Mouse (Mus musculus) retina, adult 2 months (tissue): ENCODE results near the gene Hmox2.
"Not testable (repeated sequence)": the region's sequence is repeated elsewhere in the genome, so short reads cannot be mapped to it uniquely, and the experiment has no call there.

Source experiments
- DNase-seq: peaks from one replicate; pipeline ENCODE4 v3.0.0-alpha.2; 2012; ENCODE audit warnings: low read depth, low spot score

The Hmox2 gene

DNA sequence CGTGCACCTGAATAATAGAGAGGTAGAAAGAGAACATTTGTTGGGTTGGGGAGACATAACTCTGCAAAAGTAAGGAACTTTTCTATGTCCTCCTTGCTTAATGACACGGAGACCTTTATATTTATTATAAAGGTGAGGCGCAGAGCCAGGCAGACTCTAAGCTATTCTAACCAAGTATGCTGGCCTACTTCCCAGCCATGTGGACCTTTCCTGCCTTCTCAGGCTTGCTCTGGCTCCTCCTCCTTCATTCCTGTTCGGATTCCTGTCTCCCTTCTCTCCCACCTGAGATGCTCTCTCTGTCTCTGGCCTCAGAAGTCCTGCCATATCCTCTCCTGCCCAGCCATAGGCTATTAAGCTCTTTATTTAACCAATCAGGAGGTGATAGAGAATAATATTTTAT lies 895 bp upstream of the Hmox2 start:
- DNase-seq: no peak

DNA sequence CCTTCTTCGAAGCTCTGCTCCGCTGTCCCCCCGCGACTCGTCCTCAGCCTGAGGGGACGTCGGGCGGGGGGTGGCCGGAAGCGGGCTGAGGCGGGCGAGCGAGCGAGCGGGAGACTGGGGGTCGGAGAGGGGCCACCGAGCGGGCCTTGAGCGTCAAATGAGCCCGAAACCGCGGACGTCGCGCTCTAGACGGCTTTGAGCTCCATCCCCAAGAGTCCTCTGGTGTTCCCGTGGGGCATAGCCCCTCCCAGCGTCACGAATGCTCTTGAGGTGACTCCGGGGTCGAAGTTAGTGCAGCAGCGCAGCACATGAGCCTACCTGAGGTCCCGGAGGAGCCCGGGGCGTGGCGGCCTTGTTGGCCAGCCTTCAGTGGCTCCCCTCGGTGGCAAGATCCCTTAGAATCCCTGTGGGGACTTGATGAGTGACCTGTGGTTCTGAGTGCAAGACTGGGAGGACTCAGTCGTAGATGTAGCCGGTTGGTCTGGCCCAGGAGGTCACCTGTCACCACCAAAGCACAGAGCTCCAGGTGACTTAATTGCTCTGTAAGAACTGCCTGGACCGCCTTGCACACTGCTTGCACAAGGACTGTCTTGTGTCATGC lies 467 bp downstream of the Hmox2 start:
- DNase-seq: peak; percentile 18

DNA sequence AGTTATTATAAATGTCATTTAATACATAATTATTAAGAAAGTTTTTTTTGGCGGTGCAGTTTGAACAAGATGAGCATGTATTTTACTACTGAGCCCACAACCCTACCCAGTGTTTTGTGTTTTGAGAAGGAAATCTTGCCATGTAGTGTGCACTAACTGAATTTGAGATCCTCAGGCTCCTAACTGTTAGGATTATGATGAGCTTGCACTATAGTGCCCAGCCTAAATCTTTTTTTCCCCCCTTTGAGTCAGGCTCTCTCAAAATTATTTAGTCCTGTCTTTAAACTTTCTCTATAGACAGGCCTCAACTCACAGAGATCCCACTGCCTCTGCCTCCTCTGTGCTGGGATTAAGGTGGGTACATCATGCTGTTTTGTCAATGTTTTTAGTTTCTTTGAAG lies 1.4 kb downstream of the Hmox2 start:
- no peak for DNase-seq

DNA sequence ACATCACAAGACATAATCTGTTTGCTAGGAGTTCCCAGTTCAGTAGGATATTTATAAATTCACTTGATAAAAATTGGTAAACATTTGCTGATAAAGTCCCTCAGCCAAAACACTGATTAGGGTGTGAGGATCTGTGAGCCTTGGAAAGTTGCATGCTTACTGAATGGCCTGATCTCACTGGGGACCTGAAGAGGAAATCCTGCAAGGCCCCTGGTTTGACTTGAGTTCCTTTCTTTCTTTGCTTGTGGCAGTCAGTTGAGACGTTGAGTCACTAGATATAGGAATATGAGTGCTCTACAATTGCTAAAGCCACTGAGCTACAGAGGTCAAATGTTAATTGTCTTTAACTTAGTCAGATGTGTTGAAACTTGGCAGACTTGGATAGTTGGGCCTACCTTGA lies 1.8 kb downstream of the Hmox2 start:
- no peak for DNase-seq

DNA sequence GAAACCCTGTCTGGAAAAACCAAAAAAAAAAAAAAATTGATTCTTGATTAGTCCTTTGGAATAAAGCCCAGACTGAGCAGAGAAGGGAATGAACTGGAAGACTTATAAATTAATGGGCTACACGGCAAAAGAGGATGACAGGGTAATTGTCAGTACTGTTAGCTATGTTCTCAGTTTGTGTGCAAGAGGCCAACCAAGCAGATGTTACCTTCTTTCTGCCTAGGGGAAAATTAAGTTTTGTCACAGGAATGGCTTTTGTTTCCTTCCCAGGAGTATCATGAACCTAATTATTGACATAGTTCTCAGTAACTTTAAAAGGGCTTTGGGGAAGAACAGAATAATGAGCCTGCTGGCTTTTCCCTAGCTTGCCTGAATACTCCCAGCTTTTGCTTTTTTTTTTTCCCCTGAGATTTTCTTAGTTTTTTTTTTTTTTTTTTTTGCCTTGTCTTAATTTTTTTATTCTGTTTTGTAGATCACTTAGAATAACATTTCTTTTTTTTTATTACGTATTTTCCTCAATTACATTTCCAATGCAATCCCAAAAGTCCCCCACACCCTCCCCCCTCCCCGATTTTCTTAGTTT lies 4.7 kb downstream of the Hmox2 start:
- no peak for DNase-seq

DNA sequence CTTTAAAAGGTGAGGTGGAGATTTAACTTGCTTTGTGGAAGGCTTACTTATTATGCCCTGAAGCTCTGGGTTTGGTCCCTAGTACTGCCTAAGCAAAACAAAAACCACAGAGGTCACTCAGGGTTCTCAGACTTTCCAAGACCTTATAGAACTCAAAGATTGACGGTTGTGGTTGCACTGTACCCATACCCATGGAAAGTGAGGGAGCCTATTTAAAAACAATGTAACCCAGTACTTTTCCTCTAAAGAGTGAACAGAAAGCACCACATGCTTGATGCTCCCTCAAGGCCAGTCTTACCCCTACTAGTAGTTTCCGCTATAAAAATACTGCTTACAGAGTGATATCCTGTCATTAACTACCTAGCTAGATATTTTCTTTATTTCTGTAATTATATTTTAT lies 10.1 kb downstream of the Hmox2 start:
- no peak for DNase-seq

DNA sequence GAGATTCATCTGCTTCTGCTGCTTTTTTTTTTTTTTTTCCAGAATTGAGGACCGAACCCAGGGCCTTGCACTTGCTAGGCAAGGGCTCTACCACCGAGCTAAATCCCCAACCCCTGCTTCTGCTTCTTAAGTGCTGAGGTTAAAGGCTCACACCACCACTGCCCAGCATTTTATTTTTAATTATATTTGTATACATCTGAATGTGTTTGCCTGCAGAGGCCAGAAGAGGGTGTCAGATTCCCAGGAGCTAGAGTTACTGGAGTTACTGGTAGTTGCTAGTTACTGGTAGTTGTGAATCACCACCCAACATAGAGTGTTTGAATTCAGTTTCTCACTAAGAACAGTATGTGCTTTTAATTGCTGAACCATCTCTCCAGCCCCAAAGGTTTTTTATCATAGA lies 13.8 kb downstream of the Hmox2 start:
- no peak for DNase-seq

DNA sequence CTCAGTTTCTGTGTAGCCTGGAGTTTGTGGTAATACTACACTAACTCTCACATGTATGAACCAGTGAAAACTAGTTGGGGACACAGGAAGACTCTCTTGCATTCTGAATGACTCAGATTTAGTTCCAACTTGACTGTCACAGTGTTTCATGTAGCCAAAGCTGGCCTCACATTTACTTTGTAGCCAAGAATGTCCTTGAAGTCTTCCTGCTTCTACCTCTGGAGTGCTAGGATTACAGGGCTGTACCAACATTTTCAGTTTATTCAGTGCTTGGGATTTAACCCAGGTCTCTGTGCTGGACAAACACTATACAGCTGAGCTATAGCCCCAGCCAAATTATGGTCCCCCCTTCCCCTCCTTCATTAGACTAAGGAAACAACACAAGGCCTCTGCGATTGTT lies 16.0 kb downstream of the Hmox2 start:
- no peak for DNase-seq

DNA sequence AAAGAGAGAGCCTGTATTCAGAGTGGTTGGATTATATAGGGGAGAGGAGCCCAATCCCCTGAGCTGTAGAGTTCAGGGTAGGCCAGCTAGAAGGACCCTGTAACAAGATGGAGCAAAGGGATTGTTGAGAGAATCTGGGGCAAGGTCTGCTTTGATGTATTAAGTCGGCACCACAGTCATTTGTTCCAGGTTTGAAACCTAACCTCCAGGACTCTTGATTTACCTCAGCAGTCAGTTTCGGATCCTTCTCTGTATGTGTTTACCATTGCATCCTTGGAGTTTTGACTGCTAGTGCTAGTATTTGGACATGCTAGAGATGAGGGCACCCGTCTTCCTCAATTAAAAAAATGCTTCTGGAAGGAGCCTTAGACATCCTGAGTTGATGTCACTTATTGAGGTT lies 26.0 kb downstream of the Hmox2 start:
- DNase-seq: no peak

DNA sequence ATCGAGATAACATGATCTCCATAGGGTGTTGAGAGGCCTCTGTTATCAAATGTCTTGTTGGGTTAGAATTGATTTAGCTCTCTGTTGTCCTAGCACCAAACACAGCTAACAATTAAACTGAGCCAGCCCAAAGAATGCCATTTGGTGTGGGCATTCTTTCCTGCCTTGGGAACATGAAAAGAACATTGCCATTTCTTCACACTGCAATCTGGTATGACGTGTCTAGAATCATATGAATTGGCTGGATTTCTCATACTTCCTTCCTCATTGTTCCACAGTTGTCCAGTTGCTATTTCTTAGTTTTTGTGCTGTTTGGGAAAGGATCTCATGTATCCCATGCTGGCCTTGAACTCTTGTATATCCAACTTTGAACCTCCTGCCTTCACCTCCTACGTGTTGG lies 27.9 kb downstream of the Hmox2 start:
- DNase-seq: no peak

DNA sequence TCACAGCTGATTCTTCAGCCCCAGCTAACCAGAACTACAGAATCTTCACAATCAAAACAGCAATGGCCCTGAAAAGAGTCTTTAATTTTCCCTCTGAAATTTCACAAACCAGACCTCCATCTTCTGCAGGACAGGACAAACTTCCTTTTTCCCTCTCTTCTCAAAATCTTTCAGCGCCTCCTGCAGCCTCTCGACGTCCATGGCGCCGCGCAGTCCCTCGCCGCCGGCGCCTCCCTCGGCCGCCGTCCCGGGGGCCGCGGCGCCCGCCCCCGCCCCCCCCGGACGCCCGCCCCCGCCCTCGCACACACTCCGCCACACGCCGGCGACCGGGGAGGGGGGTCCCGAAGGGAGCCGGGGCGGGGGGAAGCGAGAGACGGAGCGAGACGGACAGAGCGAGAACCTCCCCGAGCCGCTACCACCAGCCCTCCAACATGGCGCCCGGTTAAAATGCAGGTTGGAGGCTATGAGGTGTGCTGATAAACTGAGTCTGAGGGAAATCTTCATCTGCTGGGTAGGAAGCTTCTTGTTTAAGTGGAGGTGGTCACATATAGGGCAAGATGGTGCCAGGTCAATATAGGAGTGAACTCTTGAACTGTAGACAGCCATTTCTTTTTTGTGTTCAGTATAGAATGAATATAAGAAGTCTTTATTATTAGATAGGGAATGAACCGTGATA lies 30.6 kb downstream of the Hmox2 start:
- DNase-seq: not testable (repeated sequence)

DNA sequence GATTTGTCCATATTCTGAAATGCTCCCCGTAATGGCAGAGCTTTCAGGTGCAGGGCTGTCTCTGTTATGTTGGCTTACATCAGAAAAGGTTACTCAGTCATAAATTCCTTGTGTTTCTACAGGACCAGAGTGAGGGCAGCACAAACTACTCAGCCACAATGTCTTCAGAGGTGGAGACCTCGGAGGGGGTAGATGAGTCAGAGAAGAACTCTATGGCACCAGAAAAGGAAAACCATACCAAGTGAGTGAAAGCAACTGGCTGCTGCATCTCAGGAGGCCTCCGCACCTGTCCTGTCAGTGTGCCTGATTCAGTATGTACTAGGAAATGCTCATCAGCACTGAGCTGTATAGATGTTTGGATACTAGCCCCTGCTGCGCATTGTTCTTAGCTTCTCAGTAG lies 36.3 kb downstream of the Hmox2 start:
- DNase-seq: no peak

DNA sequence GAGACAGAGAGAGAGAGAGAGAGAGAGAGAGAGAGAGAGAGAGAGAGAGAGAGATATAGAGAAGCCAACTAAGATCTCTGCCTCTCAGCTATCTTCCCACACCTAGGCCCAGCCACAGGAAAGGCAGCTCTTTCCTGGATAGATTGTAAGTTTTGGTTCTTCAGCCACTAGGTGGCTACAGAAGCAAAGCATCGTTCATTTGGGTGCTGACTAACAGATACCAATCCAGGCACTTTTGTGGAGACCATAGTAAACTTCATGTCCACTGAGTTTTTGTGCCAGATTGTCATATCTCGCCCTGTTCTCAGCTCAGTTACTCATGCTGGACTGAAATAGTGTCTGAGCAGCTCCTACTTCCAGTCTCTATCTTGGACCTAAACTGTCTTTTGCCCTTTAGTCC lies 37.1 kb downstream of the Hmox2 start:
- no peak for DNase-seq

DNA sequence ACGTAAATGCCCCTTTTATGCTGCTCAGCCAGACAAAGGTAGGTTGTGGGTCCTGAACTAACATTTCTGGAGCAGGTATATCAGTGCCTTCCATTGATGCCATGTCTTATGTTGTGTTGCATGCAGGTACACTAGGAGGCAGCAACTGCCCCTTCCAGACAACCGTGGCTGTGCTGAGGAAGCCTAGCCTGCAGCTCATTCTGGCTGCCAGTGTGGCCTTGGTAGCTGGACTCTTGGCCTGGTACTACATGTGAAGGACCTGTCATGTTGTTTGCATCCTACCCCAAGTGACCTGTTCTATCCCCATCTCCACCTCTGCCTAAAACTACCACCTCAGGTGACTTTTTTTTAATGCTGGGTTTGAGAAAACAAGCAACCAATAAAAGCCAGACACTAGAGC lies 39.7 kb downstream of the Hmox2 start:
- DNase-seq: no peak

DNA sequence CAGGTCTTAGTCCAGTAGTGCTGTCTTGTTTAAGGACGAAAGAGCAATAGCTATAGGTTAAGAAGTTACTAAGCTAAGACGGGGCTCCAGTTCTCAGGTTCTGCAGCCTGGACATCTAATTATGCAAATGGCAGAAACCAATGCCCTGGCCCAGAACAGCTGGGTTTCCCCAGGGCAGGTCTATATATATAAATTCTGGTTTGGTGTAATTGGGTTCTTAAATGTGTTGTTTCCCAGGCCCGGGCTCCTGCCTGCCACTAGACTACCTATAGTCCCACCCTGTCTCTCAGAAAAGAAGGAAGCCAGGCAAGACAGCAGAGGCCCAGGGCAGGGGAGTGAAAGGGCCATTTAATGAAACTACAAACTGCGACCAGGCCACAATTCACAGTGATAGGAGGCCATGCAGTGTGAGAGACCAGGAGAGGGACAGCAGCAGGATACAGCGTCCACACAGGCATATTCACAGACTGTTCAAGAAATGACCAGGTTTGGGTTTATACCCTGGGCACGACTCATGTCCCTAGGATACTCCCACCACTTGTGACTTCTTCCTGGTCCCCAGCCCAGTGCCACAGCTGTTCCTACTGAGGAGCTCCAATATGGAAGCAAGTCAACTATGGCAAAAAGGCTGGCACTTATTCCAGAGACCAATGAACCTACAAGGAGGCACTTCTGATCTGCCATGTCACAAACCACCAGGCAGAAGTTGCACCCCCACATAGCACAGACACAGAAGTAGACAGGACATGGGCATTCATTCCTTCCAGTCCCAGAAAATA lies 41.0 kb downstream of the Hmox2 start:
- DNase-seq: no peak

DNA sequence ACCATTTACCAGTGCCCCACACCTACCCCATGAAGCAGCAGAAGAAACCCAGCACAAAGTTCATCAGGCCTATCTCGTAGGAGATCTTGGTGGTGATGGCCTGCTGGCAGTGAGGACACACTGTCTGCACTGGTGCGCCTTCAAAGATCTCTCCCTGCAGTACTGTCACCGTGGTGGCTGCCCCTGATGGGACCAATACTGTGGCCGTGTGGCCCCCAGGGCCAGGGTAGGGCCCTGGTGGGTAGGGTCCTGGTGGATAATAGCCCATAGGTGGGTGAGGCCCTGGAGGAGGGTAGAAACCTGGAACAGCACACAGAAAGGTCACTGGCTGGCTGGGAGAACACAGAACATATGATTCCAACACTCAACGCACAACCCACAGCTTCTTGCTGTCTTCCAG lies 42.6 kb downstream of the Hmox2 start:
- DNase-seq: no peak

DNA sequence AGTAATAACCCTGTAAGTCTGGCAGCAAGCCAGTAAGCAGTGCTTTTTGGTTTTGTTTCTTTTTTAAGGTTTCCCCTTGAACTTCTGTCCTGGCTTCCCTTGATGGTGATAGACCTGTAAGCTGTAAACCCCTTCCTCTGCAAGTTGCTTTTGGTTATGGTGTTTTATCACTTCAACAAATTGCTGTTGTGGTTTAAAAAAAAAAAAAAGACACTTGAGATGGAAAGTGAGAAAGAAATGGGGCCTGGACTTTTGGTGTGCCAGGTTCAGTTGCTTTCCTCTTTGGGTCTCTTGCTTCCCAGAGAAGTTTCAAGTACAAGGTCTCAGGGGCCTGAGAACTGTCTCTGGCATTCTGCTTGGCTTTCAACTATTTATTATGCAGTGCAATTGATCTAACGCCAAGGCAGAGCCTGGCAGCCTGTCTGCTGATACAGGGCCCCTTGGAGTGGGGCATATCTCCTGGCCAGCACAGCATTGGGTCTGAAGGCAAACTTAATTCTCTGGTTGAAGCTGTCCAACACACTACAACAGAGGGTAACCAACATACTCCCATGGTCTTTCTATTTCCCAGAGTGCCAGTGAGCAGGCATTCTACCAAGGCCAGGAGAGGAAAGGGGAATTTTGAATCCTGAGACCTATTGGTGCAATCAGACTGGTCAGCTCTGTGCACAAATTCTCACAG lies 47.3 kb downstream of the Hmox2 start:
- DNase-seq: no peak

DNA sequence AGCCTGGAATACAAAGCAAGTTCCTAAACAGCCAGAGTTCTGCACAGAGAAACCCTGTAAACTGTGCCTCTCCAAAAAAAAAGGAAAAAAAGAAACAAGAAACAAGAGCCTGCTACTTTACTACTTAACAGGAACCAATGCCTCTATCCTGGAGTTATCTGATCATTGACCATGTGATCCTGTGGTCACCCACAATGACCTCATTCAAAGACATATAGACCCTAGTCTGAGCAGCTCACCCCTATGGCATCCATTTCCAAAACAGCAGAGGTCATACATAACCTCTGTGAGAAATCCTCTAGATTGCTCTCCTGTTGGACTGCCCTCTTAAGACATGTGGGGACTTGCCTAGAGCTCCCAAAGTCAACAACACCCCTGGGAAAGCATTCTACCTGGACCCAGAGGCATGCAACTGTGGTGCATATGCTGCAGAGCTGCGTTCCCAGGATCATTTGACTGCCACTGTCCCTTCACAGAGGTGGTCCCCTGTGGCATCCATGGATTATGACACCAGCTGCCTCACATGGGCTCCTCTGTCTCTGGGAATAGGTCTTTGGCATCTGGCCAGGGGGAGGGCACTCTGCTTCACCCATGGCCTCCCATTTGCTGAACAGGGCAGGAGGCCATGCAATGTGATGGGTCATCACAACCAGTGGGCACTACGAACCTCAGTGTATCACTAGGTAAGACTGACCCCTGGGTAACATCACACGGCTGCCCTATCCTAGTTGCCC lies 51.2 kb downstream of the Hmox2 start:
- no peak for DNase-seq

DNA sequence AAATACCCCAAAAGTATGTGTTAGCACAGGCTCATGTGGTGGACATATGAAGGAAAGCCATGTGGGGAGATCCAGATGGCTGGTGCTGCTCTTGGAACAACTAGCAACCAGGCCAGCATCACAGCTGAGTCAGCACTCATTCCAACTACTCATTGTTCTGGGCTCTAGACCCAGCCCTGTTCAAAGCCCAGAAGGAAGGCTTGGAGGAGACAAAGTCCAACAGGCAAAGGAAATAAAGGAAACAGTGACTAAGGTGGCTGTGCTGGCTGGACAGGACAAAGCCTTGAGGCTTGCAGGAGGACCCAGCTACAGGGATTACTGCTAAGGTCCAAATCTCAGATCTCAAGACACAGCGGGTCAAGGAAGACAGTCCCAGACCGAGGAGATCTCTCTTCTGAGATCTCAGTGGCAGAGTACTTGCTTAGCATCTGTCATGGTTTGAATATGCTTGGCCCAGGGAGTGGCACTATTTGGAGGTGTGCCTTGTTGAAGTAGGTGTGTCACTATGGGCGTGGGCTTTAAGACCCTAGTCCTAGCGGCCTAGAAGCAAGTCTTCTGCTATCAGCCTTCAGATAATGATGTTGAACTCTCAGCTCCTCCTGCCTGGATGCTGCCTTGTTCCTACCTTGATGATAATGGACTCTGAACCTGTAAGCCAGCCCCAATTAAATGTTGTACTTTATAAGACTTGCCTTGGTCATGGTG lies 51.9 kb downstream of the Hmox2 start:
- DNase-seq: no peak

DNA sequence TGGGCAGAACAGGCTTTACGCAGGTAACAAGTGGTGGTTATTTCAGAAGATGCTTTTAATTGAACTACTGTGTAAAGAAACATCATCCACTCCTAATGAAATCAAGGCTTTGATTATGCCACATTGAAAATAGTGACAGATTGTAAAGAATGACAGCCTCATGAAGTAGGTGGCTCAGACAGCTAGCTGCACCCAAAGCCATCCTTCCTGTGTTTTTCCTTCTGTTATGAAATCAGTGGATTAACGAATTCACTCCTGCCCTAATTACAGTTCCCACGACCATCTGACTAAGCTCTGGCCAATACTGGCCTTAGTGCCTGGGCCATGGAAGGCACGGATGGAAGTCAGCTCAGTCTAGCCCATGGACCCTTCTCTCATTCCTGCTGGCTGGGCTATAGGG lies 52.8 kb downstream of the Hmox2 start:
- DNase-seq: no peak
